Mouse (Mus musculus): ENCODE results near the gene Gm17509. TPM values are rescaled to one million over a fixed set of nuclear protein-coding genes. Genes with fewer than 3 reads are reported as not detected.

Gm17509 gene
- polyA plus RNA-seq (2012; rRNA removed; ENCODE audit: low replicate concordance) = not detected in 2 replicates

DNA sequence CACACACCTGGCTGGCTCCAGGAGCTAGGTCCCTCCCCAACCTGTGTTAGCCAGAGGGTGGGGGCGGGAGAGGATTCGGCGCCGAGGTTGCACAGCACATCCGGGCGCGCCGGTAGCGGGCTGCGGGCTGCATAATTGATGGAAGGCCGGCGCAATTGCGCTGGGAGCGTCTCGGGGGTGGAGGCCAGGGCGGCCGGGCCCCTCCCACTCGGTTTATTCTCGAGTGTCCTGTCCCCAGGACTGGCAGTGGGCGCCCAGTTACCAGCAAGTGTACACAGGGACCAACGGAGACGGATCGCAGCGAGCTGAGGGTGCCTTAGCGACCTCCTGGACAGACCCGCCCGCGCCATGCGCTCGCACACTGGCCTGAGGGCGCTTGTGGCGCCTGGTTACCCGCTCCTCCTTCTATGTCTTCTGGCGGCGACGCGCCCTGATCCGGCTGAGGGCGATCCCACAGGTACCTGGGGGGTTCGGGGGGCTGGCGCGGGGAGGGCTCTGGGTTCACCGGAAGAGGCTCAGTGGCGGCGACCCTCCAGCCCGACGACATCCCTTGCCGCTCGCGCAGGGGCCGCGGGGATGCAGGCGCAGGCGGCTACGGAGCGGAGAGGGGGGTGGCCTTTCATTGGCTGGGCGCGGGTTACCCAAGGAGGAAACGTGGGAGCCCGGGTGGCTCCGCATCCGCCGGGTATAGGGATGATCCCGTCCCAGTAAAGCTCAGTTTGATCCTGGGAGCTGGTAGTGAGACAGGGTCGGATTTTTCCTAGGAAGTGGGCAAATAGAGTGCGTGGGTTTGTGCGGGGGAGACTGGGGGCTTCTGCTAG is at the start of gene Gm17509:
Gm17509 (minus strand) TSS at position 575 of the 821 bp plus-strand sequence.

DNA sequence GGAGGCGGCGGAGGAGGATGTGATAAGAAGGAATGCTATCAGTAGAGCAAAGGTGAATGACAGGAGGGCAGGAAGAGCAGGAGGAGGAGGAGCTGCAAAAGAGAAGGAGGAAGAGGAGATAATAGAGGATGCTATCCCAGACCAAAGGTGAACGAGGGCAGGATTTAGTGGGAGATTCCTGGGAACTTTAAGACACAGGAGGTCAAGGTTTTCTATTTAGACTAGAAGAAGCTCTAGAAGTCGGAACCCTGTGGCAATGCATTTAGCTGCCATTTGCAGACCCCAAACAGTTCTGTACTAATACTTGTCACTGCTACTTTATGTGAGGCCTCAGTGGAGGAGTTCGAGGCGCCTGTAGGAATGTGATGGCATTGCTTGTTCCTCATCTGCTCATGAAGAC is 12.6 kb downstream of the Gm17509 start, which contains the start of gene Emb:
Emb (plus strand) TSS at position 301 of the 400 bp plus-strand sequence.

Other genes with a start within 250 kb of the Gm17509 start
- gene Parp8, start 195.5 kb downstream of the Gm17509 start, polyA plus RNA-seq (2012; rRNA removed; ENCODE audit: low replicate concordance) = 0.88 and 1.1 TPM in 2 replicates
- 3.3 and 3.7 TPM in 2 replicates for gene Emb, start 12.5 kb downstream of the Gm17509 start, polyA plus RNA-seq (2012; rRNA removed; ENCODE audit: low replicate concordance)

All from duodenum, adult 2 months (tissue).